Mouse (Mus musculus) forebrain, embryonic 11.5 days (tissue): ENCODE results near the gene Col23a1. TPM values are rescaled to one million over a fixed set of nuclear protein-coding genes. Genes with fewer than 3 reads are reported as not detected.
A peak's percentile ranks its signal among the peaks of the same experiment; 100 is the strongest.

Experiments
- ATAC-seq: fragments of 200-750 bp; cut with Nextera tagmentation; replicated peaks from 2 replicates; pipeline ENCODE4 v1.8.0; 2017; ENCODE audit warnings: moderate TSS enrichment; ENCODE audit not compliant: low FRiP score
- DNase-seq: peaks from one replicate; pipeline ENCODE4 v3.0.0-alpha.2; 2017; ENCODE audit warnings: low spot score
- H3K27ac ChIP-seq: fragments of 300-500 bp; sonication (generic); 2 replicates; pipeline ENCODE4 v1.5.1; 2014; ENCODE audit warnings: low read depth, low read length
- H3K27me3 ChIP-seq: fragments of 300-500 bp; sonication (generic); 2 replicates; pipeline ENCODE4 v1.6.1; 2014; ENCODE audit warnings: mild to moderate bottlenecking, low read length, mixed read lengths; ENCODE audit not compliant: control insufficient read depth, insufficient read depth
- H3K36me3 ChIP-seq: fragments of 300-500 bp; sonication (generic); 2 replicates; pipeline ENCODE4 v1.6.1; 2014; ENCODE audit warnings: mild to moderate bottlenecking, low read length, moderate library complexity, mixed read lengths; ENCODE audit not compliant: control insufficient read depth, insufficient read depth
- H3K4me1 ChIP-seq: fragments of 300-500 bp; sonication (generic); replicated peaks from 2 replicates; pipeline ENCODE4 v1.6.1; 2014; ENCODE audit warnings: low read length, mixed read lengths; ENCODE audit not compliant: control insufficient read depth, insufficient read depth
- H3K4me2 ChIP-seq: fragments of 300-500 bp; sonication (generic); 2 replicates; pipeline ENCODE4 v1.6.1; 2014; ENCODE audit warnings: low read depth, mild to moderate bottlenecking, low read length, moderate library complexity, mixed read lengths; ENCODE audit not compliant: severe bottlenecking
- H3K4me3 ChIP-seq: fragments of 300-500 bp; sonication (generic); 2 replicates; pipeline ENCODE4 v1.5.1; 2014; ENCODE audit warnings: low read depth, low read length
- H3K9ac ChIP-seq: fragments of 300-500 bp; sonication (generic); 2 replicates; pipeline ENCODE4 v1.6.1; 2014; ENCODE audit warnings: low read length
- H3K9me3 ChIP-seq: fragments of 300-500 bp; sonication (generic); 2 replicates; pipeline ENCODE4 v1.6.1; 2016; ENCODE audit warnings: low read length, mixed read lengths; ENCODE audit not compliant: control insufficient read depth
- WGBS: fragments of 180-500 bp; shearing (Covaris S2); extraction: QIAGEN DNeasy Blood & Tissue Kit; methylation state at CpG from one replicate; pipeline ENCODE4 v1.1.7; 2014; 5-methylcytosine and 5-hydroxymethylcytosine counted together
- polyA plus RNA-seq: library from polyadenylated mRNA; unstranded; fragments of >200 nt; fragmentation: Nextera tagmentation; extraction: Ambion mirVana; gene quantifications from 2 replicates; pipeline ENCODE4 v1.2.1, GENCODE M21; 2014

Gene Col23a1
- polyA plus RNA-seq, 1 experiment from 2014 or later: 7.5 TPM

DNA sequence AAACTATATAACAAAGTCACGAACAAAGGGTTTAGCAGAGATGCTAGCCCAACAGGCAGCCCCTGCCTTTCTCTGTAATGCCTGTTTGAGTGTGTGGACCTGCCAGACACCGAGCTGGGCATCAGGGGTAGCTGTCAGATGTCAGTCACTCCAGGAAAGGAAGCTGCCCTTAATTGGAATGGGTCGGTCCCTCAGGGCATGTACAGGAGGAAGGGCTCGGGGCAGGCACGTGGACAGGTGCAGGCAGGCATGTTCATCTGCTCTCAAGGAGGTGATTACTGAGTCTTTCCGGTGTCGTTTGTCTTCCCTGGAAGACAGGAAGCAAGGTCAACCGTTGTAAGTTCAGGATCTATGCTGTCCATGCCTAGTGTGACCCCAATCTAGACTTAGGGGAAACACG lies 233.9 kb downstream of the Col23a1 start:
- no peak overlapping the region for H3K4me3 ChIP-seq
- no peak overlapping the region for H3K4me2 ChIP-seq
- no peak for ATAC-seq
- no peak overlapping the region for H3K27ac ChIP-seq
- H3K4me1 ChIP-seq: no peaks in the 10 kb centered on the region
- no peaks in the 10 kb centered on the region for H3K9me3 ChIP-seq
- DNase-seq: no peak
- no peaks in the 10 kb centered on the region for H3K36me3 ChIP-seq
- no peak overlapping the region for H3K9ac ChIP-seq
- WGBS: 77% methylated on average over 9 of the region's 9 CpGs
- no peaks in the 10 kb centered on the region for H3K27me3 ChIP-seq

DNA sequence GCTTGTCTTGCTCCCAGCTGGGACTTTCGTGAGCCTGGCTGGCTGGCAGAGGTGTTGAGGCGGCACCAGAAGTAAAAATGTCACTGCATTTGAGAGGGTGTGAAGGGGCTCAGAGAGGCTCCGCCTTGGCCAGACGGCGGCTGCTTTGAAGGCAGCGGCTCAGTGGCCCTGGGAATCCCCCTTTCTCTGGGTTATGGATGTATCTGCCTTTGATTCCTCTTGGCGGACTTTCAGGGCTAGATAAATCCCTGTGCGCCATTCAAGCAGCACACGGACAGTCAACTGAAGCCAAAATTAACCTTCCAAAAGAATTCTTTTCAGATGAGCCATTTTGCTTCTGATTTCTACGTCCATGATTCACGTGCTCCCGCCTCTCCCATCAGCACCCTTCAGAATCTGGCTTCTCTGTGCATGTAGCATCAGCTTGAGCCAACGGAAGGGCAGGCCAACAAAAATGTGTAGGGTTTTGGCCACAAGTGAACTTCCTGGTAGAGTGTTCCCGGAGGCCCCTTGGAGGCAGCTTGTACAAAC lies 237.0 kb downstream of the Col23a1 start:
- no peak overlapping the region for H3K9ac ChIP-seq
- H3K4me1 ChIP-seq: no peaks in the 10 kb centered on the region
- no peaks in the 10 kb centered on the region for H3K9me3 ChIP-seq
- no peak for ATAC-seq
- no peaks in the 10 kb centered on the region for H3K27me3 ChIP-seq
- WGBS: 75% methylated on average over 14 of the region's 14 CpGs
- H3K4me2 ChIP-seq: no peak overlapping the region
- no peak overlapping the region for H3K27ac ChIP-seq
- no peaks in the 10 kb centered on the region for H3K36me3 ChIP-seq
- no peak for DNase-seq
- H3K4me3 ChIP-seq: no peak overlapping the region

DNA sequence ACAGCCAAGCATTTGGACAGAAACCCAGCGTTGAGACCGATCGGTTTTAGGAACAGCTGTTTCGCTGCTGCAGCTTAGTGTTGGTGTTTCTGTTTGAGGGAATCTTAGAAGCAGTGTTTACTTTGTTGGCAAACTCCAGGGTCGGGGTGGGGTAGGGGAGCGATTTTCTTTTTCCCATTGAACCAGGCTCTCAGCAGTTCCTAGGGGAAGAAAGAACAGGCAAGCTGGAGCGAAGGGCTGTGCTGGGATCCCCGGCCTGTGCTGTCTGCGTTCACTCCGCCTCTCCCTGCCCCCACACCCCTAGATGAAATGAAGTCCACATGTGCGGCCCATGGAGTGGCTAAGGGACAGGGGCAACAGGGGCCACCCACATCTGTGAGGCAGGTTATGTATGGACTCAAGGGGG lies 243.4 kb downstream of the Col23a1 start:
- Histone ChIP-seq H3K4me2 (no peak overlapping the region), H3K4me3 (no peak overlapping the region), H3K9ac (no peak overlapping the region), H3K36me3 (no peaks in the 10 kb centered on the region), H3K27ac (no peak overlapping the region), H3K9me3 (no peaks in the 10 kb centered on the region), H3K4me1 (no peaks in the 10 kb centered on the region), H3K27me3 (no peaks in the 10 kb centered on the region)
- WGBS: 64% methylated on average over 11 of the region's 11 CpGs
- ATAC-seq: no peak
- DNase-seq: no peak

DNA sequence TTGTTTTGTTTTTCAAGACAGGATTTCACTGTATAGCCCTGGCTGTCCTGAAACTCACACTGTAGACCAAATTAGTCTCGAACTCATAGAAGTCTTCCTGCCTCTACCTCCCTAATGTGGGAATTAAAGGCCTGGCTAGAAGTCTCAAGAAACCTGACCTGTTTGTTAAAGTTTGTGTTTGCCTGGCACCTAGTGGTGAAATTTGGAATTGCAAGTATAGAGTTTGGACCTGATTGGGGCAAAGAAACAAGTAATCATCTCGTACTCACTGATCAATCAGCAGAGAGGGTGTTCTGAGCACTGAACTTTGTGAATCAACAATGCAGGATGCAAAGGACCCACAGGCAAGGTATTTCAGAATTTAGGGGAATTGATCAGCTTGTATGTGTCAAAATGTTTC lies 244.6 kb downstream of the Col23a1 start:
- DNase-seq (no peak), ATAC-seq (no peak)
- no peaks in the 10 kb centered on the region for H3K27me3 ChIP-seq
- H3K36me3 ChIP-seq: no peaks in the 10 kb centered on the region
- H3K4me3 ChIP-seq: no peak overlapping the region
- no peaks in the 10 kb centered on the region for H3K9me3 ChIP-seq
- H3K4me1 ChIP-seq: peaks cover 6% of the 10 kb centered on the region; the same call in 1 of the 2 replicates
- no peak overlapping the region for H3K4me2 ChIP-seq
- H3K9ac ChIP-seq: no peak overlapping the region
- WGBS: 32% methylated on average over 2 of the region's 2 CpGs
- no peak overlapping the region for H3K27ac ChIP-seq

DNA sequence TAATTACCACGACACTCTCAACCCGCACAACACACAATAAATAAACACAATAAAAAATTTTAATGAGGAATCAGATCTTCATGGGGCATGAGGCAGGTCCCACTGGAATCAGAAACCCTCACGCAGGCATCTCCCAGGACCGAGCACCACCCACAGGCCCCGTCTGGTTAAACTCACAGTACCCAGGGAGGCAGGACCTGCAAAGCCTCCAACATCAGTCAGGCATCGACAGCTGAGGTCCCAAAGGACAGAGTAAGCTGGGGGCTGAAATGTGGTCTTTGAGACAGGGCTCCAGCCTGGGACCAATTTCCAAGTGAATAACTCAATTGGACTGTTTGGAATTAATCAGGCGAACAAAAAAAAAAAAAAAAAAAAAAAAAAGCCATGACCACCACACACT lies 248.7 kb downstream of the Col23a1 start:
- WGBS: 40% methylated on average over 7 of the region's 7 CpGs
- Histone ChIP-seq H3K27ac (no peak overlapping the region), H3K4me3 (no peak overlapping the region), H3K36me3 (no peaks in the 10 kb centered on the region), H3K9ac (no peak overlapping the region), H3K9me3 (no peaks in the 10 kb centered on the region), H3K4me1 (peaks cover 6% of the 10 kb centered on the region), H3K27me3 (no peaks in the 10 kb centered on the region), H3K4me2 (no peak overlapping the region)
- ATAC-seq (no peak), DNase-seq (no peak)

DNA sequence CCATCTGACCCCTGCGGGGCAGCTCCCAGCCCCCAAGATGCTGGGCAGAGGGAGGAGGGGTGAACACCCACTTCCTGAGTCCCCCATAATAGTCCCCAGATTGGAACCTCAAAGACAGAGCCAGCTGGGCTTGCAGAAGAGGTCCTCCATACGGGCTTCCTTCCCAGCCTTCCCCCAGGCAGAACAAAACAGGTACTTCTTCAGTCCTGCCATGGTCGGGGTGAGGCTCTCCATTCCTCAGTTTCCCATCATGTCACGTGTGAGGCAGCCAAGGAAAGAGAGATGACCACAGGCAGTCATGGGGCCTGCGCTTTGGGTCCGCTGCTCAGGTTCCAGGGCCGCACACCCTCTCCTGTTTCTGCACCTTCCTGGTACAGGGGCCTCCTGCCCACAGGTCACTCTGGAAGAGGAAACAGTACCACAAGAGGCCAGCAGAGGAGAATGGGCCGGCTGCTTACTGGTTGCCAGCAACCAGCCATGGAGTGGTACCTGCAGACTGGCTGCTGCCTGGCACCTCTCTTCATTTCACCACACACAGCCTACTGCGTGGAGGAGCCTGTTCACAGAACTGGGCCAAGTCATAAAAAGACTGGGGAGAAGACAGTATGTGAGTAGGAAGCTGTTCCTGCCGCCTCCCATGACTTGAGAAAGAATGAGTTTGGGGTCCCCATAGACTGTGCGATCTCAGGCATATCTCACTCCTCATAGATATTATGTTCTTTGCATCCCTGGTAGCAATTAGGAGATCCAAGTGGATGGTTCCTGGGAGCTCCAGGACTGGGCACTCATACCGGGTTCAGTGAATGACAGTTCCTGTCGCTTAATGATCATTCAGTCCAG lies 249.4 kb downstream of the Col23a1 start:
- WGBS: 54% methylated on average over 13 of the region's 13 CpGs
- H3K9ac ChIP-seq: no peak overlapping the region
- H3K36me3 ChIP-seq: no peaks in the 10 kb centered on the region
- no peaks in the 10 kb centered on the region for H3K9me3 ChIP-seq
- H3K4me2 ChIP-seq: no peak overlapping the region
- H3K4me3 ChIP-seq: no peak overlapping the region
- ATAC-seq (peak; percentile 20; the same call in 1 of the 2 replicates), DNase-seq (peak; percentile 62)
- H3K4me1 ChIP-seq: peaks cover 9% of the 10 kb centered on the region
- no peaks in the 10 kb centered on the region for H3K27me3 ChIP-seq
- no peak overlapping the region for H3K27ac ChIP-seq

DNA sequence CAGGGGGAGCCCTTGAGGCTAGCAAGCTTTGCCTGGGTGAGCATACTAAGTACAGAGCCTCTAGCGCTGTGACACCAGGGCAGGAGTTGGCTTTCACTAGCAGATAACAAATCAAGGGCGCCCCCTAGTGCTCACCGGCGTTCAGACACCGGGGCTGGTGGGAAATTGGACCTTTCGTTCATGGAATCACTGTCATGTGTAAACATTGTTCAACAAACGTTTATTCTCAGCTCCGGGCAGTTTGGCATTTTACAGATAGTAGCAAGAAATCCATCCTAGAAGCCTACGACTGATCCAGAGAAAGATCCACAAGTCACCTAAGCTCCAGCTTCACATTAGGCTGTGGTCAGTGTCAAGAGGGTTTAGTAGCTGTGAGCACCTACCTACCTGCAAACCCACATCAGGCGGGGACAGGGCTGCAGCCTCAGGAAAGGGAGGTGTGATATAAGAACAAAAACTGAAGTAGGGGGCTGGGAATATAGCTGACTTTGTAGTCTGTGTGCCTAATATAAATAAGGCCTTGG lies 250.1 kb downstream of the Col23a1 start:
- ATAC-seq: peak; percentile 84

DNA sequence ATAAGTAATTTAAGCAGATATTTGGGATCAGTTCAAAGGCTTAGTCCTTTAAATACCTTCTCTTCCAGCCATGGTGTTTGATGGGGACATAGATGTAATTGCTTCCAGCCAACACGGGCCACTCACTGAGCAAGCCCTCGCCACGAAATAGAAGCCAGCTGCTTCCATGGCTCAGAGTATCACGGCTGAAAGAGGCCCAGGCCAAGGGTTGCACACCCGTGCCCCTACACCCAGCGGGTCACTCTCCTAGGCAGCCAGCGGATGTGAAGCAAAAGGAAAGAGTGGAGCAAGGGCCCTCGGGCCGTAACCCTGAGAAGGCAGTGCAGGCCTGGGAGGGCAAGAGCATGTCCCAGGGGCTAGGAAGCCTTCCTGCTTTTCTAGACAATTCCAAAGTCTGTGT lies 252.7 kb downstream of the Col23a1 start:
- Histone ChIP-seq H3K9me3 (no peaks in the 10 kb centered on the region), H3K9ac (no peak overlapping the region), H3K4me2 (no peak overlapping the region), H3K36me3 (no peaks in the 10 kb centered on the region), H3K27ac (no peak overlapping the region), H3K27me3 (no peaks in the 10 kb centered on the region), H3K4me1 (peaks cover 9% of the 10 kb centered on the region), H3K4me3 (no peak overlapping the region)
- 54% methylated on average over 9 of the region's 9 CpGs for WGBS
- DNase-seq: no peak
- no peak for ATAC-seq

More for the DNA sequence above, 250.1 kb downstream of the Col23a1 start:
- Histone ChIP-seq H3K4me1 (peaks cover 9% of the 10 kb centered on the region), H3K9ac (no peak overlapping the region), H3K4me3 (no peak overlapping the region), H3K9me3 (no peaks in the 10 kb centered on the region), H3K27me3 (no peaks in the 10 kb centered on the region), H3K36me3 (no peaks in the 10 kb centered on the region), H3K27ac (no peak overlapping the region), H3K4me2 (no peak overlapping the region)
- WGBS: 12% methylated on average over 10 of the region's 10 CpGs
- peak; percentile 98 for DNase-seq
